Mouse (Mus musculus) lung, postnatal 0 days (tissue): ENCODE results near the gene Drc7. TPM values are rescaled to one million over a fixed set of nuclear protein-coding genes. Genes with fewer than 3 reads are reported as not detected.
"Not testable (repeated sequence)": the region's sequence is repeated elsewhere in the genome, so short reads cannot be mapped to it uniquely, and the experiment has no call there.

ENCODE experiments used
- ATAC-seq: fragments of 200-750 bp; cut with Nextera tagmentation; 2 replicates; pipeline ENCODE4 v1.8.0; 2017; ENCODE audit warnings: moderate library complexity
- DNase-seq: peaks from one replicate; pipeline ENCODE4 v3.0.0-alpha.2; 2016; ENCODE audit warnings: low spot score
- H3K27ac ChIP-seq: fragments of 300-500 bp; sonication (generic); 2 replicates; pipeline ENCODE4 v1.5.1; 2014; ENCODE audit warnings: antibody characterized with exemption, mild to moderate bottlenecking, low read length, mixed read lengths
- H3K27me3 ChIP-seq: fragments of 300-500 bp; sonication (generic); replicated peaks from 2 replicates; pipeline ENCODE4 v1.6.1; 2014; ENCODE audit warnings: low read length, mixed read lengths; ENCODE audit not compliant: insufficient read depth
- H3K36me3 ChIP-seq: fragments of 300-500 bp; sonication (generic); 2 replicates; pipeline ENCODE4 v1.6.1; 2014; ENCODE audit warnings: low read length, mixed read lengths; ENCODE audit not compliant: insufficient read depth
- H3K4me1 ChIP-seq: fragments of 300-500 bp; sonication (generic); 2 replicates; pipeline ENCODE4 v1.6.1; 2014; ENCODE audit warnings: antibody characterized with exemption, low read depth, low read length, mixed read lengths; ENCODE audit not compliant: insufficient read depth
- H3K4me2 ChIP-seq: fragments of 300-500 bp; sonication (generic); replicated peaks from 2 replicates; pipeline ENCODE4 v1.6.1; 2014; ENCODE audit warnings: low read depth, mild to moderate bottlenecking, low read length, moderate library complexity, mixed read lengths
- H3K4me3 ChIP-seq: fragments of 300-500 bp; sonication (generic); 2 replicates; pipeline ENCODE4 v1.5.1; 2014; ENCODE audit warnings: low read depth, low read length
- H3K9ac ChIP-seq: fragments of 300-500 bp; sonication (generic); replicated peaks from 2 replicates; pipeline ENCODE4 v1.6.1; 2014; ENCODE audit warnings: low read depth, mild to moderate bottlenecking
- H3K9me3 ChIP-seq: fragments of 300-500 bp; sonication (generic); 2 replicates; pipeline ENCODE4 v1.6.1; 2016; ENCODE audit warnings: low read length, mixed read lengths
- CTCF ChIP-seq: IDR thresholded peaks from 2 replicates; pipeline ENCODE4 v1.5.1; 2016; ENCODE audit warnings: antibody characterized with exemption, mild to moderate bottlenecking
- EP300 ChIP-seq: IDR thresholded peaks from 2 replicates; pipeline ENCODE4 v1.6.1; 2016; ENCODE audit warnings: antibody characterized with exemption, mild to moderate bottlenecking, control low read depth
- WGBS: fragments of 180-500 bp; shearing (Covaris S2); extraction: QIAGEN DNeasy Blood & Tissue Kit; methylation state at CpG from one replicate; pipeline ENCODE4 v1.1.7; 2014; 5-methylcytosine and 5-hydroxymethylcytosine counted together
- polyA plus RNA-seq: library from polyadenylated mRNA; unstranded; fragments of >200 nt; fragmentation: Nextera tagmentation; extraction: Ambion mirVana; gene quantifications from 2 replicates; pipeline ENCODE4 v1.2.1, GENCODE M21; 2015

Drc7 gene
- polyA plus RNA-seq, 1 experiment from 2014 or later, result 3.1 TPM

GRCm38 (mm10) chr8:95020293-95020777 lies 34.6 kb upstream of the Drc7 start:
- 16% methylated on average over 12 of the region's 12 CpGs for WGBS
- no peaks in the 10 kb centered on the region for H3K9me3 ChIP-seq
- no peaks in the 10 kb centered on the region; the same call in 1 of the 2 replicates for H3K4me1 ChIP-seq
- H3K4me2 ChIP-seq, result peak overlapping the region; percentile 38
- no peak for TF ChIP-seq CTCF
- TF ChIP-seq EP300, result no peak
- ATAC-seq (peak; percentile 83), DNase-seq (peak; percentile 54)
- no peak overlapping the region for H3K9ac ChIP-seq
- peak overlapping the region; percentile 68; the same call in 1 of the 2 replicates for H3K27ac ChIP-seq
- H3K27me3 ChIP-seq, result no peaks in the 10 kb centered on the region
- H3K36me3 ChIP-seq, result no peaks in the 10 kb centered on the region
- no peak overlapping the region for H3K4me3 ChIP-seq

- H3K27me3 ChIP-seq, result no peaks in the 10 kb centered on the region
- ATAC-seq (no peak), DNase-seq (no peak)
- WGBS, result 45% methylated on average over 10 of the region's 10 CpGs
- no peak overlapping the region for H3K4me3 ChIP-seq
- no peaks in the 10 kb centered on the region for H3K9me3 ChIP-seq
- no peaks in the 10 kb centered on the region; the same call in 1 of the 2 replicates for H3K4me1 ChIP-seq
- H3K36me3 ChIP-seq, result no peaks in the 10 kb centered on the region
- peak overlapping the region; percentile 38 for H3K4me2 ChIP-seq
- no peak for TF ChIP-seq EP300
- TF ChIP-seq CTCF, result no peak
- no peak overlapping the region for H3K9ac ChIP-seq
- peak overlapping the region; percentile 64; the same call in 1 of the 2 replicates for H3K27ac ChIP-seq
Measured at GRCm38 (mm10) chr8:95020821-95021220, 34.1 kb upstream of the Drc7 start.

GRCm38 (mm10) chr8:95023201-95023600 lies 31.7 kb upstream of the Drc7 start:
- H3K4me3 ChIP-seq, result no peak overlapping the region
- TF ChIP-seq EP300, result no peak
- no peak for TF ChIP-seq CTCF
- WGBS, result 14% methylated on average over 8 of the region's 8 CpGs
- no peaks in the 10 kb centered on the region; the same call in 1 of the 2 replicates for H3K4me1 ChIP-seq
- H3K36me3 ChIP-seq, result no peaks in the 10 kb centered on the region
- no peaks in the 10 kb centered on the region for H3K27me3 ChIP-seq
- no peak for ATAC-seq
- no peak overlapping the region for H3K4me2 ChIP-seq
- H3K27ac ChIP-seq, result no peak overlapping the region
- no peaks in the 10 kb centered on the region for H3K9me3 ChIP-seq
- DNase-seq, result no peak
- H3K9ac ChIP-seq, result no peak overlapping the region

- no peak for DNase-seq
- WGBS, result 54% methylated on average over 4 of the region's 4 CpGs
- Histone ChIP-seq H3K4me3 (no peak overlapping the region), H3K27me3 (no peaks in the 10 kb centered on the region), H3K4me2 (no peak overlapping the region), H3K4me1 (no peaks in the 10 kb centered on the region; the same call in 1 of the 2 replicates), H3K9me3 (no peaks in the 10 kb centered on the region), H3K9ac (no peak overlapping the region), H3K27ac (no peak overlapping the region), H3K36me3 (no peaks in the 10 kb centered on the region)
- no peak for ATAC-seq
- no peak for TF ChIP-seq EP300
Measured at GRCm38 (mm10) chr8:95024387-95024786, 30.5 kb upstream of the Drc7 start.

GRCm38 (mm10) chr8:95025421-95025820 lies 29.5 kb upstream of the Drc7 start:
- WGBS, result 69% methylated on average over 2 of the region's 2 CpGs
- H3K27me3 ChIP-seq, result no peaks in the 10 kb centered on the region
- DNase-seq, result no peak
- no peaks in the 10 kb centered on the region; the same call in 1 of the 2 replicates for H3K4me1 ChIP-seq
- no peaks in the 10 kb centered on the region for H3K9me3 ChIP-seq
- H3K27ac ChIP-seq, result no peak overlapping the region
- H3K9ac ChIP-seq, result no peak overlapping the region
- TF ChIP-seq EP300 (no peak), CTCF (peak; percentile 59)
- ATAC-seq, result no peak
- H3K4me3 ChIP-seq, result no peak overlapping the region
- H3K36me3 ChIP-seq, result no peaks in the 10 kb centered on the region
- no peak overlapping the region for H3K4me2 ChIP-seq

GRCm38 (mm10) chr8:95028391-95028790 lies 26.5 kb upstream of the Drc7 start:
- not testable (repeated sequence) for H3K4me3 ChIP-seq, H3K36me3 ChIP-seq, H3K27ac ChIP-seq, H3K9ac ChIP-seq, H3K4me2 ChIP-seq, ATAC-seq, H3K9me3 ChIP-seq, H3K27me3 ChIP-seq, H3K4me1 ChIP-seq
- peak; percentile 29 for DNase-seq
- 51% methylated on average over 7 of the region's 7 CpGs for WGBS
